Mouse (Mus musculus) hindbrain, embryonic 15.5 days (tissue): Measurements from ENCODE around the gene Smyd3. TPM values are rescaled to one million over a fixed set of nuclear protein-coding genes. Genes with fewer than 3 reads are reported as not detected.

Experiments
- ATAC-seq: fragments of 200-750 bp; cut with Nextera tagmentation; 2 replicates; pipeline ENCODE4 v1.8.0; 2017; ENCODE audit warnings: low read depth, moderate number of reproducible peaks, moderate TSS enrichment; ENCODE audit not compliant: low FRiP score
- H3K27ac ChIP-seq: fragments of 300-500 bp; sonication (generic); replicated peaks from 2 replicates; pipeline ENCODE4 v1.5.1; 2015; ENCODE audit warnings: mild to moderate bottlenecking, inconsistent platforms
- H3K27me3 ChIP-seq: fragments of 300-500 bp; sonication (generic); 2 replicates; pipeline ENCODE4 v1.6.1; 2015; ENCODE audit warnings: control low read depth, inconsistent platforms
- H3K36me3 ChIP-seq: fragments of 300-500 bp; sonication (generic); 2 replicates; pipeline ENCODE4 v1.6.1; 2015; ENCODE audit warnings: control low read depth, inconsistent platforms
- H3K4me1 ChIP-seq: fragments of 300-500 bp; sonication (generic); replicated peaks from 2 replicates; pipeline ENCODE4 v1.6.1; 2015; ENCODE audit warnings: control low read depth, inconsistent platforms
- H3K4me2 ChIP-seq: fragments of 300-500 bp; sonication (generic); 2 replicates; pipeline ENCODE4 v1.6.1; 2015; ENCODE audit warnings: moderate library complexity, mild to moderate bottlenecking, inconsistent platforms
- H3K4me3 ChIP-seq: fragments of 300-500 bp; sonication (generic); 2 replicates; pipeline ENCODE4 v1.5.1; 2015; ENCODE audit warnings: mild to moderate bottlenecking, inconsistent platforms
- H3K9ac ChIP-seq: fragments of 300-500 bp; sonication (generic); 2 replicates; pipeline ENCODE4 v1.6.1; 2015; ENCODE audit warnings: inconsistent platforms
- H3K9me3 ChIP-seq: fragments of 300-500 bp; sonication (generic); 2 replicates; pipeline ENCODE4 v1.6.1; 2016; ENCODE audit warnings: control low read depth, inconsistent platforms
- WGBS: fragments of 180-500 bp; shearing (Covaris S2); methylation state at CpG from one replicate; pipeline ENCODE4 v1.1.7; 2015; 5-methylcytosine and 5-hydroxymethylcytosine counted together
- polyA plus RNA-seq: library from polyadenylated mRNA; unstranded; fragments of >200 nt; fragmentation: Nextera tagmentation; extraction: Ambion mirVana; gene quantifications from 2 replicates; pipeline ENCODE4 v1.2.1, GENCODE M21; 2015

Gene Smyd3
- polyA plus RNA-seq, 1 experiment from 2014 or later: 26.0 TPM

DNA sequence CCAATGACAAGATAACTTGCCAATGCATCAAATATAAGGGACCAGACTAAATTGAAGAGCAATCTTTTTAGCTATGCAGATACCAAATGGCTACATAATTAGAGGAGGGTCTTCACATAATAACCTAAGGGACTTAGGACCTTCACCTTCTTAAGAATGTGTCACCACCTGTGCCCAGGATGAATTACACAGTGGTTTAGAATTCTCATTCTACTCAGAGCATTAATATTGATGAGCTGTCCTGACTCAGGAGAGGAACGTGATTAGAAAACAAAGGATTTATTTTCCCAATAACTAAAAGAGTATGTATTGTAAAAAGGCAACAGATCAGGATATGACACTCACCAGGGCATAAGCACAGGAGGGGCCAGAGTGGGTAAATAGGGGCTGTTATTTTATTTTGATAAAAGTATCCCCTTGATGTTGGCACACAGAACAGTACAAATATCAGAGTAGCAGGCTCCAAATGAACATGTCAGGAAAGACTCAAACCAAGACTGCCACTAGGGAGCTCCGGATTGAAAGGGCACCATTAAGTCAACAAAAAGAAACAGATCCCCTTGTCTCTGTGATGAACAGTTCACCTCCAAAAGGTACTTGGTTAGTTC is 172.4 kb downstream of the Smyd3 start:
- Histone ChIP-seq H3K9ac (no peak overlapping the region), H3K27me3 (no peaks in the 10 kb centered on the region), H3K27ac (0 out of 2 replicates have a peak overlapping the region, but pooled peaks have one; percentile 11), H3K36me3 (no peaks in the 10 kb centered on the region), H3K4me3 (no peak overlapping the region), H3K9me3 (no peaks in the 10 kb centered on the region), H3K4me1 (peaks cover 2% of the 10 kb centered on the region; the same call in 1 of the 2 replicates), H3K4me2 (no peak overlapping the region)
- 26% methylated on average over 2 of the region's 2 CpGs for WGBS
- ATAC-seq: no peak

DNA sequence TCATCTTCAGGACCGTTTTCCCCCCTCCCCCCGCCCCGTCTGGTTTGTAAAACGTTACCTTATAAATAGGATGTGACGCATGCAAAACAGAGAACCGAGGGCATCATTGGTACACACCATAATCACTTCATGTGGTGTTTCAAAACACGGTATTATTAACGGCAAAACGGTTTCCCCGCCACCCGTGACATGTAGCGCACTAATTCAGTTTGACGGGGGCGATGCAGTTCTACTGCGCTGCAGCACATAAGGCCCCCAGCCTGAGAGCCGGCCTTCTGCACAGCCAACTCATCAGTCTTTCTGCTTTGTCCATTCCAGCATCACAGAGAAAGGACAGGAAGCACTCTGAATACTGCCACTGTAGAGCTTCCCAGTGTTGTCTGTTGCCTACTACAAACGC is 174.4 kb downstream of the Smyd3 start:
- Histone ChIP-seq H3K4me1 (peaks cover 12% of the 10 kb centered on the region), H3K4me2 (no peak overlapping the region), H3K9ac (no peak overlapping the region), H3K4me3 (no peak overlapping the region), H3K9me3 (no peaks in the 10 kb centered on the region), H3K27ac (no peak overlapping the region), H3K36me3 (no peaks in the 10 kb centered on the region), H3K27me3 (no peaks in the 10 kb centered on the region)
- 66% methylated on average over 17 of the region's 17 CpGs for WGBS
- ATAC-seq: no peak

DNA sequence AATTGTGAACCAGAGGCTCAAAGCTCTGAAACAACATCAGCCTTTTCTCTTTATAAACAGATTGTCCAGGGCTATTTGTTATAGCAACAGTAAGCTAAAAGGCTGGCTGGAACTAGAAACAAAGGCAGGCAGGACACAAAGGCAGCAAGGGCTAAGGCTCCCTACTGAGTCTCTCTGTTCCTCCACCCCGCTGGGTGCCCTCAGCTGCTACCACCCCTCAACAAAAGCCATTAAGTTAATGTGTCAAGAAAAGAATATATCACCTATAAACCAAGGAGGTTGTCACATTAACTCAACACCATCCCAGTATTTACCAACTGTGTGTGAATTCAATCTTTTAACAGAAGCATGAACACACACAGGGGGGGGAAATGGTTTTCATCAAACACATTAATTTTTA is 176.3 kb downstream of the Smyd3 start:
- Histone ChIP-seq H3K4me2 (no peak overlapping the region), H3K27me3 (no peaks in the 10 kb centered on the region), H3K9ac (no peak overlapping the region), H3K9me3 (no peaks in the 10 kb centered on the region), H3K27ac (no peak overlapping the region), H3K4me3 (no peak overlapping the region), H3K36me3 (no peaks in the 10 kb centered on the region), H3K4me1 (peaks cover 17% of the 10 kb centered on the region)
- ATAC-seq: no peak
- WGBS: 25% methylated on average over 1 of the region's 1 CpGs

DNA sequence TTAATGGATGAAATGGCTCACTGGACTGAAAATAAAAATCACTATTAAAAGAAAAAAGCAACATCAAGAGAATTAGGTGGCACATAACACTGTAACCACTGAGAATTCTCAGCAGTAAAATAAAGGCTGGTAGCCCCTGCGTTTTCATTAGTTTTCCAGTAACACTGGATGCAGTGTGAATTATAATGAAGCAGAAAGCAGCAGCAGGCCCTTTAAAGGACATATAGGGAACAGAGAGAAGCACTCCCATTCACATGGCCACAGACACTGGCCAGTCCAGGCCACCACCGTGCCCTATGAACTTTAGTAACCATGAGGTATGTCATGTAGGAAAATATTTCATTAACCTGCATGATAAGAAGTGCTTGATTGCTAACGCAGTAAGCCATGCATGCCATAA is 178.8 kb downstream of the Smyd3 start:
- no peak overlapping the region for H3K4me2 ChIP-seq
- H3K27ac ChIP-seq: peak overlapping the region; percentile 60
- no peaks in the 10 kb centered on the region for H3K27me3 ChIP-seq
- 63% methylated on average over 3 of the region's 3 CpGs for WGBS
- no peaks in the 10 kb centered on the region for H3K9me3 ChIP-seq
- ATAC-seq: no peak
- peaks cover 14% of the 10 kb centered on the region for H3K4me1 ChIP-seq
- H3K9ac ChIP-seq: no peak overlapping the region
- no peak overlapping the region for H3K4me3 ChIP-seq
- no peaks in the 10 kb centered on the region for H3K36me3 ChIP-seq

DNA sequence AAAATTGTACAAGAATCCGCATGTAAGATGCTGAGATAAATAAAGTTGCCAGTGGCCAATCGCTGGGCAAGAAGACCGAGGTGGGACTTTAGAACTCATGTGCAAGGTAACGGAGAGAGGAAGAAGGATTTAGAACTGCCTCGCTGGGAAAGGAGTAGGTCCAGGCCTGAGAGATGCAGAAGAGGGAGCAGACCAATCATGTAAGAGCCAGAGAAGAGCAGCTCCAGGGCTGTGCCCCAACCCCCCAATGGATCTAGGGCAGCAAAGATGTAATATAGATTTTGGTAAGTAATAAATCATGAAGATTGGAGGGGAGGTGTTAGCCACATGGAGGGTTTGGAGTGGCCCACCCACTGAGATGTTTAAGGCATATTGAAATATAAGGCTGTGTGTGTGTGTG is 180.3 kb downstream of the Smyd3 start:
- H3K9me3 ChIP-seq: no peaks in the 10 kb centered on the region
- H3K27ac ChIP-seq: no peak overlapping the region; the same call in 1 of the 2 replicates
- WGBS: 83% methylated on average over 5 of the region's 5 CpGs
- H3K4me2 ChIP-seq: no peak overlapping the region
- ATAC-seq: no peak
- H3K27me3 ChIP-seq: no peaks in the 10 kb centered on the region
- no peak overlapping the region for H3K9ac ChIP-seq
- no peaks in the 10 kb centered on the region for H3K36me3 ChIP-seq
- H3K4me3 ChIP-seq: no peak overlapping the region
- H3K4me1 ChIP-seq: peaks cover 14% of the 10 kb centered on the region

DNA sequence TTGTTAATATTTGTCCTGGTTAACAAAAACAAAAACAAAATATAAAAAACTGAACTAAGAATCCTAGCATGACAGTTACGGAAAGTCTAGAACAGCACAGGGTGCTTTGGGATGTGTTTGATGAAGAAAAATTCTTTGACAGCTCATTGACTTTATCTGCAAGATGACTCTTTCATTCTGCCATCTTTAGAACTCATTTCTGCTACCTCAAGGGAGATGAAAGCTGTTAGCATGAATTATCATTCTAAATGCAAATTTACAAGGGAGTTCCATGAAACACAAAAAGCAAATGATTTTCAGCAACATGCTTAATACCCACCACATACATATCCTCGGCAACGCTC is 190.9 kb downstream of the Smyd3 start:
- Histone ChIP-seq H3K4me1 (peaks cover 30% of the 10 kb centered on the region), H3K27me3 (no peaks in the 10 kb centered on the region), H3K9ac (no peak overlapping the region), H3K9me3 (no peaks in the 10 kb centered on the region), H3K36me3 (no peaks in the 10 kb centered on the region), H3K27ac (peak overlapping the region; percentile 59), H3K4me2 (peak overlapping the region; percentile 11; the same call in 1 of the 2 replicates), H3K4me3 (no peak overlapping the region)
- 50% methylated on average over 3 of the region's 3 CpGs for WGBS
- ATAC-seq: 0 out of 2 replicates have a peak, but pooled peaks have one; percentile 46

DNA sequence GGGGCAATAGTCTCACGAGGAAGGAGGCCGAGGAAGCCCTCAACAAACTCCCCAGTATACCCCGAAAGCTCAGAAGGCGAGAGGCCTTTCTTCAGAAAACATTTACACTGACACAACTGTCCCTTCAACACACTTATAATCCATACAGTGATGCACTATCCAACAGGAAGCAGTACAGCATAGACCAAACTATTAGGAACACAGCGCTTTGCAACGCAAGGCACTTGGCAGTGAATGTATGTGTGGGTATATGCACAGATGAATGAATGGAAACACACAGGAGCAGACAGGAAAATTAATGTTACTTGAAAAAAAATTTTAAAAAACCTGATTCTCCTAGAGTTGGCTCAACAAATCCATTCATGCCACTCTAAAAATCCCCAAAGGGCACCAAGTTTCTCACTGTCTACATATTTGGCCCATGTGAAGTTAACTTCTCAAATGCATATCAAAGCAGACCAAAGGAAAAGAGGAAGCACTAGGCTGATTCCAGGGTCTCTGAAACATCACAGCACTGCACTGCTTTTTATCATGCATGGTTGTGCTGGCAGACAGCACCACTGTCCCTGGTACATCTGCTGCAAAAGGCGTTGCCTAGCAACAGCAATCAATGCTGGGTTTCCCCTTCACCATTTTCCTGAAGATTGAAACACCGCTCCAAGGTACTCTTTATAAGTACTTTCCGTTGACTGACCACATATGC is 191.4 kb downstream of the Smyd3 start:
- WGBS: 58% methylated on average over 9 of the region's 9 CpGs
- no peaks in the 10 kb centered on the region for H3K36me3 ChIP-seq
- ATAC-seq: peak; percentile 91

DNA sequence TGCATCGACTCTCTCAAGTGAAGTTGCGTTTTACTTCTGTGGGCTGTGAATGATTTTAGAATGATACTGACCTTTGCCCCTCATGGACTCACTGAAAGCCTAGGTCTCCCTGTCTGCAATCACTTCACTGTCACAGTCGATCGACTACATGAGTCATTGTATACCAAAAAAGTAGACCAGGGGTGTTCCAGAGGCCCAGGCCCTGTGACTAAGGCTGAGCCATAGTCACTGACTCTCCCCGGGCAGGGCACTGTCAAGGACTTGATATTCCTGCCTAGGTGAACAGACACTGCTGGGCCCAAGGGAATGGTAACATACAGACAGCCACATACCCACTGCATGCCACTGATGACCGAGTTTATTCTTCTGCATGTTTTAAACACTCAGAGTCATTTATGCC is 193.6 kb downstream of the Smyd3 start:
- Histone ChIP-seq H3K27ac (no peak overlapping the region), H3K27me3 (no peaks in the 10 kb centered on the region), H3K4me3 (no peak overlapping the region), H3K4me1 (peaks cover 30% of the 10 kb centered on the region), H3K36me3 (no peaks in the 10 kb centered on the region), H3K4me2 (no peak overlapping the region), H3K9me3 (no peaks in the 10 kb centered on the region), H3K9ac (no peak overlapping the region)
- WGBS: 80% methylated on average over 6 of the region's 6 CpGs
- ATAC-seq: no peak

More for the DNA sequence above, 191.4 kb downstream of the Smyd3 start:
- Histone ChIP-seq H3K9ac (no peak overlapping the region), H3K4me2 (peak overlapping the region; percentile 11; the same call in 1 of the 2 replicates), H3K9me3 (no peaks in the 10 kb centered on the region), H3K4me3 (no peak overlapping the region), H3K4me1 (peaks cover 30% of the 10 kb centered on the region), H3K27ac (peak overlapping the region; percentile 59), H3K27me3 (no peaks in the 10 kb centered on the region)

DNA sequence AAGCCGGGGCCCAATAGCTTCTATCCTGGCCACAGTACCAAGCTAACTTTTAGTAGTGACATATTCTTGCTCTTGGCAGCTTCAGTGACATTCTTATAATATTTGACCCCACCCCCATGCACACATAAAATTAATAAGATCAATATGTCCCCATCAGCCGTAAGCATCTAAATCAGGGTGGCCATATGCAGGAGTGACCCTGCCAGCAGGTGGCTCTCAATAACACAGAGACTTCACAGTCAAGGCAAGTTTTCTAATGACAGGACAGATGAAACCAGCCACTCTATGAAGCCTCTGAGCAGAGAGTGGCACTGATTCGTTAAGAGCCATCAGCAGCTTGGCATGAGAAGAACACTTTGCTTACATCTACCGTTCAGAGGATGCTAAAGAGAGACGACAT is 204.2 kb downstream of the Smyd3 start:
- no peak overlapping the region for H3K4me2 ChIP-seq
- H3K4me3 ChIP-seq: no peak overlapping the region
- no peak overlapping the region for H3K9ac ChIP-seq
- no peak for ATAC-seq
- H3K27ac ChIP-seq: no peak overlapping the region
- H3K27me3 ChIP-seq: no peaks in the 10 kb centered on the region
- no peaks in the 10 kb centered on the region for H3K36me3 ChIP-seq
- no peaks in the 10 kb centered on the region for H3K4me1 ChIP-seq
- WGBS: 81% methylated on average over 5 of the region's 5 CpGs
- no peaks in the 10 kb centered on the region for H3K9me3 ChIP-seq

DNA sequence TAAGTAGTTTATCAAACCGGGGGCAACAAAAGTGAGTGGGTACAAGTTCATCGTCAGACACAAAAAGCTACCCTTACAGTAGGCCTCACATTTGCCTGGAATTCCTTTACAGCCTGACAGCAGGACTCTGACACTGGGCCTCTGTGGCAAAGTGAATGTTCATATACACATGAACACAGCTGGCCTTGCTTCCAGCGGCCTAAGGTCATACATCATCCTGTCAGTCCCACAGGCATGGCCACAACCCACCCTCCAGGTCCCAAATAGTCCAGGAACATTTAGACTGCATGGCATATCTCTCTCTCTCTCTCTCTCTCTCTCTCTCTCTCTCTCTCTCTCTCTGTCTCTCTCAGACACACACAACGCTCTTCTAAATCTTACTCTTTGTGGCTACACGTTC is 208.4 kb downstream of the Smyd3 start:
- Histone ChIP-seq H3K4me2 (no peak overlapping the region), H3K4me3 (no peak overlapping the region), H3K9ac (no peak overlapping the region), H3K36me3 (no peaks in the 10 kb centered on the region), H3K27ac (no peak overlapping the region), H3K27me3 (no peaks in the 10 kb centered on the region), H3K9me3 (no peaks in the 10 kb centered on the region), H3K4me1 (no peaks in the 10 kb centered on the region)
- no peak for ATAC-seq
- 46% methylated on average over 5 of the region's 5 CpGs for WGBS

DNA sequence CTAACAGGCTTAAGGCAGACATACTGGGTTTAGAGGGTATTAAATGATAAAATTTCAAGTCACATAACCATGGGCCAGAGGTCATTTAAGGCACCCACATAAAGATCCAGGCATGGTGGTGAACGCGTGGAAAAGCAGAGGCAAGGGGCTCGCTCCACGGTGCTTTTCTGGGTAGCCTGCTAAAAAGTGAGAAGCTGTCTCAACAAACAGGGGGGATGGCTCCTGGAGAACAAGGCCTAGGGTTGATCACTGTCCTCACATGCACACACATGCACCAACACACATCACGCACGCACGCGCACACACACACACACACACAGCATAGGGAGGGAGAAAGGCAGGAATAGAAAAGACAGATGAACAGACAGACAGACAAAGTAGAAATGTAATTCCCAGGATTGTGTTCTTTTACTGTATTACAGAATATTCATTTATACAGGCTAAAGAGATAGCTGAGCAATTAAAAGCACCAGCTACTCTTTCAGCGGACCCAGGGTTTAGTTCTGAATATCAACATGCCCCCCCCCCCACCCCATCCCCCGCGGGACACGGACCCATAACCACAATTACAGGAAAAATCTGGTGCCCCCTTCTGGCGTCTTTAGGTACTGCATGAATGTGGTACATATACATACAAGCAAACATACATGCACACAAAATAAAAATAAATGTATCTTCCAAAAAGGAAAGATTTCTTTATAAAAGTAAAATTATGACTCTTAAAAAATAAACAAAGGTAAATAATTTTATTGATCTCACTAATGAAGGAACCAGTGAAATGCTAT is 215.2 kb downstream of the Smyd3 start:
- no peaks in the 10 kb centered on the region for H3K4me1 ChIP-seq
- no peak overlapping the region for H3K9ac ChIP-seq
- no peak overlapping the region for H3K4me2 ChIP-seq
- no peaks in the 10 kb centered on the region for H3K27me3 ChIP-seq
- no peak overlapping the region for H3K27ac ChIP-seq
- no peaks in the 10 kb centered on the region for H3K36me3 ChIP-seq
- ATAC-seq: no peak
- H3K9me3 ChIP-seq: no peaks in the 10 kb centered on the region
- 87% methylated on average over 13 of the region's 13 CpGs for WGBS
- no peak overlapping the region for H3K4me3 ChIP-seq

DNA sequence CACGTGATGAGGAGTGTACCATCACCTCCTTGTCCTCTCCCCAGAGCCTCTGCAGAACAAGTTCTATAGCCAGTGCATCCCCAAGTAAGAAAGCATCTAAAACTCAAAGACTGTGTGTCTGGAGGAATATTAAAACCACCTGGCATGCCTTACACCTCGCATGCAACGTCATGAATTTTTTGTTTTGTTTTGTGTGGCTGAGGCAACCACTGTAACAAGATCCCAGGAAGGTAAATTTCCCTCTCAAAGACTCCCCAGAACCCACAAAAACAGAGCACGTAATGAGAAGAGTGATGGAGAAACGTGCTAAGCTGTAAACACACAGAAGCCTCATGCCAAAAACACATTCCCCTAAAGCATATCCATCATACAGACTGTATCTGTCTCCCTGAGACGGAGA is 222.2 kb downstream of the Smyd3 start:
- no peak for ATAC-seq
- Histone ChIP-seq H3K27me3 (no peaks in the 10 kb centered on the region), H3K36me3 (no peaks in the 10 kb centered on the region), H3K4me2 (no peak overlapping the region), H3K9me3 (no peaks in the 10 kb centered on the region), H3K4me1 (0 out of 2 replicates have a peak, but pooled peaks cover 4% of the 10 kb centered on the region), H3K27ac (no peak overlapping the region), H3K4me3 (no peak overlapping the region), H3K9ac (no peak overlapping the region)
- WGBS: 76% methylated on average over 6 of the region's 6 CpGs
